Mouse (Mus musculus): Measurements from ENCODE around the gene Agfg1. TPM values are rescaled to one million over a fixed set of nuclear protein-coding genes. Genes with fewer than 3 reads are reported as not detected.

Gene Agfg1
- polyA plus RNA-seq, 1 experiment from 2014 or later = 37.2 TPM

GRCm38 (mm10) chr1:82826911-82827310 lies 12.4 kb upstream of the Agfg1 start:
- Histone ChIP-seq H3K27ac (ENCODE audit: low read length) (no peak overlapping the region), H3K4me3 (ENCODE audit: low read depth, low read length) (no peak overlapping the region), H3K27me3 (ENCODE audit: control insufficient read depth, insufficient read depth, low read length) (no peaks in the 10 kb centered on the region), H3K4me2 (replicated peaks; ENCODE audit: low read depth, low read length) (no peak overlapping the region), H3K9ac (replicated peaks; ENCODE audit: low read depth, low read length) (no peak overlapping the region), H3K36me3 (ENCODE audit: control insufficient read depth, insufficient read depth, low read length) (no peaks in the 10 kb centered on the region), H3K9me3 (ENCODE audit: control insufficient read depth, low read depth, low read length) (no peaks in the 10 kb centered on the region), H3K4me1 (ENCODE audit: control insufficient read depth, insufficient read depth, low read length) (no peaks in the 10 kb centered on the region)
- WGBS = 28% methylated on average over 5 of the region's 5 CpGs
- ATAC-seq (ENCODE audit: insufficient number of reproducible peaks, insufficient read depth, low FRiP score, low read depth) = no peak

- H3K27ac ChIP-seq (ENCODE audit: low read length) = no peak overlapping the region
- no peak overlapping the region for H3K4me2 ChIP-seq (replicated peaks; ENCODE audit: low read depth, low read length)
- H3K4me1 ChIP-seq (ENCODE audit: control insufficient read depth, insufficient read depth, low read length) = no peaks in the 10 kb centered on the region
- no peak for ATAC-seq (ENCODE audit: insufficient number of reproducible peaks, insufficient read depth, low FRiP score, low read depth)
- H3K4me3 ChIP-seq (ENCODE audit: low read depth, low read length) = no peak overlapping the region
- H3K9me3 ChIP-seq (ENCODE audit: control insufficient read depth, low read depth, low read length) = no peaks in the 10 kb centered on the region
- no peak overlapping the region for H3K9ac ChIP-seq (replicated peaks; ENCODE audit: low read depth, low read length)
- no peaks in the 10 kb centered on the region for H3K27me3 ChIP-seq (ENCODE audit: control insufficient read depth, insufficient read depth, low read length)
- WGBS = 89% methylated on average over 1 of the region's 1 CpGs
- no peaks in the 10 kb centered on the region for H3K36me3 ChIP-seq (ENCODE audit: control insufficient read depth, insufficient read depth, low read length)
These were observed 8.5 kb upstream of the Agfg1 start for GRCm38 (mm10) chr1:82830771-82831170.

GRCm38 (mm10) chr1:82831547-82832240 lies 7.6 kb upstream of the Agfg1 start:
- 55% methylated on average over 9 of the region's 9 CpGs for WGBS
- no peak overlapping the region for H3K4me2 ChIP-seq (replicated peaks; ENCODE audit: low read depth, low read length)
- no peak for ATAC-seq (ENCODE audit: insufficient number of reproducible peaks, insufficient read depth, low FRiP score, low read depth)

GRCm38 (mm10) chr1:82832495-82833021 lies 6.7 kb upstream of the Agfg1 start:
- Histone ChIP-seq H3K4me3 (ENCODE audit: low read depth, low read length) (no peak overlapping the region), H3K4me2 (replicated peaks; ENCODE audit: low read depth, low read length) (no peak overlapping the region), H3K9ac (replicated peaks; ENCODE audit: low read depth, low read length) (no peak overlapping the region), H3K27me3 (ENCODE audit: control insufficient read depth, insufficient read depth, low read length) (no peaks in the 10 kb centered on the region), H3K36me3 (ENCODE audit: control insufficient read depth, insufficient read depth, low read length) (no peaks in the 10 kb centered on the region), H3K9me3 (ENCODE audit: control insufficient read depth, low read depth, low read length) (no peaks in the 10 kb centered on the region), H3K27ac (ENCODE audit: low read length) (no peak overlapping the region), H3K4me1 (ENCODE audit: control insufficient read depth, insufficient read depth, low read length) (no peaks in the 10 kb centered on the region)
- WGBS = 79% methylated on average over 11 of the region's 11 CpGs
- no peak for ATAC-seq (ENCODE audit: insufficient number of reproducible peaks, insufficient read depth, low FRiP score, low read depth)

More at GRCm38 (mm10) chr1:82831547-82832240, 7.6 kb upstream of the Agfg1 start:
- Histone ChIP-seq H3K4me1 (ENCODE audit: control insufficient read depth, insufficient read depth, low read length) (no peaks in the 10 kb centered on the region), H3K36me3 (ENCODE audit: control insufficient read depth, insufficient read depth, low read length) (no peaks in the 10 kb centered on the region), H3K27ac (ENCODE audit: low read length) (no peak overlapping the region), H3K4me3 (ENCODE audit: low read depth, low read length) (no peak overlapping the region), H3K9ac (replicated peaks; ENCODE audit: low read depth, low read length) (no peak overlapping the region), H3K9me3 (ENCODE audit: control insufficient read depth, low read depth, low read length) (no peaks in the 10 kb centered on the region), H3K27me3 (ENCODE audit: control insufficient read depth, insufficient read depth, low read length) (no peaks in the 10 kb centered on the region)

- ATAC-seq (ENCODE audit: insufficient number of reproducible peaks, insufficient read depth, low FRiP score, low read depth) = no peak
- no peaks in the 10 kb centered on the region for H3K9me3 ChIP-seq (ENCODE audit: control insufficient read depth, low read depth, low read length)
- 93% methylated on average over 2 of the region's 2 CpGs for WGBS
- H3K4me3 ChIP-seq (ENCODE audit: low read depth, low read length) = no peak overlapping the region
- H3K4me2 ChIP-seq (replicated peaks; ENCODE audit: low read depth, low read length) = no peak overlapping the region
- H3K27me3 ChIP-seq (ENCODE audit: control insufficient read depth, insufficient read depth, low read length) = no peaks in the 10 kb centered on the region
- H3K36me3 ChIP-seq (ENCODE audit: control insufficient read depth, insufficient read depth, low read length) = no peaks in the 10 kb centered on the region
- no peaks in the 10 kb centered on the region for H3K4me1 ChIP-seq (ENCODE audit: control insufficient read depth, insufficient read depth, low read length)
- H3K9ac ChIP-seq (replicated peaks; ENCODE audit: low read depth, low read length) = no peak overlapping the region
- H3K27ac ChIP-seq (ENCODE audit: low read length) = no peak overlapping the region
These were observed 5.8 kb upstream of the Agfg1 start for GRCm38 (mm10) chr1:82833501-82833900.

- 52% methylated on average over 8 of the region's 8 CpGs for WGBS
- ATAC-seq (ENCODE audit: insufficient number of reproducible peaks, insufficient read depth, low FRiP score, low read depth) = no peak
These were observed 4.7 kb upstream of the Agfg1 start for GRCm38 (mm10) chr1:82834572-82834971.

GRCm38 (mm10) chr1:82836342-82837217 lies 2.7 kb upstream of the Agfg1 start:
- Histone ChIP-seq H3K4me3 (ENCODE audit: low read depth, low read length) (no peak overlapping the region), H3K36me3 (ENCODE audit: control insufficient read depth, insufficient read depth, low read length) (no peaks in the 10 kb centered on the region), H3K4me1 (ENCODE audit: control insufficient read depth, insufficient read depth, low read length) (0 out of 2 replicates have a peak, but pooled peaks cover 8% of the 10 kb centered on the region), H3K4me2 (replicated peaks; ENCODE audit: low read depth, low read length) (no peak overlapping the region), H3K27ac (ENCODE audit: low read length) (no peak overlapping the region), H3K9me3 (ENCODE audit: control insufficient read depth, low read depth, low read length) (no peaks in the 10 kb centered on the region), H3K9ac (replicated peaks; ENCODE audit: low read depth, low read length) (no peak overlapping the region), H3K27me3 (ENCODE audit: control insufficient read depth, insufficient read depth, low read length) (no peaks in the 10 kb centered on the region)
- 78% methylated on average over 13 of the region's 13 CpGs for WGBS
- ATAC-seq (ENCODE audit: insufficient number of reproducible peaks, insufficient read depth, low FRiP score, low read depth) = no peak

More at GRCm38 (mm10) chr1:82834572-82834971, 4.7 kb upstream of the Agfg1 start:
- Histone ChIP-seq H3K9ac (replicated peaks; ENCODE audit: low read depth, low read length) (no peak overlapping the region), H3K4me3 (ENCODE audit: low read depth, low read length) (no peak overlapping the region), H3K27ac (ENCODE audit: low read length) (no peak overlapping the region), H3K9me3 (ENCODE audit: control insufficient read depth, low read depth, low read length) (no peaks in the 10 kb centered on the region), H3K4me1 (ENCODE audit: control insufficient read depth, insufficient read depth, low read length) (no peaks in the 10 kb centered on the region), H3K4me2 (replicated peaks; ENCODE audit: low read depth, low read length) (no peak overlapping the region), H3K36me3 (ENCODE audit: control insufficient read depth, insufficient read depth, low read length) (no peaks in the 10 kb centered on the region), H3K27me3 (ENCODE audit: control insufficient read depth, insufficient read depth, low read length) (no peaks in the 10 kb centered on the region)

- no peak overlapping the region for H3K27ac ChIP-seq (ENCODE audit: low read length)
- WGBS = 63% methylated on average over 6 of the region's 6 CpGs
- H3K9ac ChIP-seq (replicated peaks; ENCODE audit: low read depth, low read length) = no peak overlapping the region
- no peak for ATAC-seq (ENCODE audit: insufficient number of reproducible peaks, insufficient read depth, low FRiP score, low read depth)
- no peak overlapping the region for H3K4me3 ChIP-seq (ENCODE audit: low read depth, low read length)
- H3K36me3 ChIP-seq (ENCODE audit: control insufficient read depth, insufficient read depth, low read length) = no peaks in the 10 kb centered on the region
- no peaks in the 10 kb centered on the region for H3K9me3 ChIP-seq (ENCODE audit: control insufficient read depth, low read depth, low read length)
- H3K4me1 ChIP-seq (ENCODE audit: control insufficient read depth, insufficient read depth, low read length) = 0 out of 2 replicates have a peak, but pooled peaks cover 8% of the 10 kb centered on the region
- H3K4me2 ChIP-seq (replicated peaks; ENCODE audit: low read depth, low read length) = no peak overlapping the region
- no peaks in the 10 kb centered on the region for H3K27me3 ChIP-seq (ENCODE audit: control insufficient read depth, insufficient read depth, low read length)
These were observed 1.7 kb upstream of the Agfg1 start for GRCm38 (mm10) chr1:82837579-82837978.
